In the genomic region with DNA sequence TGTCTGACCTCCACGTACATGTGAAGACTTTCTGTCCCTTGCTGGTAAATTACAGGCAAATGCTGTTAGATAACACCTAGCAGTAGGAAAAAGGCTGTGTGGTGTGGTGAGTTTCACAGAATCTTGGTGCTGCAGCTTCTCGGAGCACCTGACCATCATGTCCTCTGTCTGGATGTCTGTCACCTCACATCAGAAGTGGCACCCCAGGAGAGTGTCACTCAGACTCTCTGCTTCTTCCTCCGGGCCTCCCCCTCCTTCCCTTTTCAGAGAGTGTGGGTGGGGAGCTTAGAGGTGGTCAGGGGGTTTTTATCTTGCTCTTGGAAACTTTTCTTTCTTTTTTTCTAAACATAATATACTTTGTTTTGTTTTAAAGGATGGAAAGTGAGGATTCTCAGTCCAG, we compare ENCODE assay signal across 30 mouse cellular contexts. TPM values are rescaled to one million over a fixed set of nuclear protein-coding genes. Genes with fewer than 3 reads are reported as not detected.
DNase-seq lines count a peak whose midpoint lies in the region; ATAC-seq lines count a peak whose summit lies in the region.
"Had no signal": no experiment of that assay in that cellular context is flagged by ENCODE, and none has a peak within 500 bp of the region (broad histone marks: within the 10 kb centered on the region; RNA-seq: fewer than 3 reads in every experiment).

No protein-coding gene starts in this region.

- peak; percentile 61 for DNase-seq in CD4-positive helper T cell, adult 2 months (ENCODE audit: low read depth, low spot score)
- DNase-seq in induced T-regulatory cell, adult 2 months (ENCODE audit: low read depth): peak; percentile 65
- peak; percentile 30 for DNase-seq in splenic B cell, adult 2 months (ENCODE audit: low read depth, low spot score)
- no peak for DNase-seq in layer of hippocampus, adult 9-10 months (ENCODE audit: low spot score)
- no peak for DNase-seq in ovary, postnatal 36 days (ENCODE audit: low spot score)
- no peak for DNase-seq in frontal cortex, postnatal 14 days (ENCODE audit: low spot score in 2 of 2)
- DNase-seq: adrenal gland, adult 8-10 months; adrenal gland, postnatal 25 days; B cell, adult 2 months; cerebellum, adult 11-12 months; cerebellum, adult 8-10 months; cerebellum, postnatal 10 days; cerebellum, postnatal 36 days; embryo, embryonic 11 days; forebrain, postnatal 0 days; gastrocnemius, postnatal 25 days; heart, adult 18-20 months; heart, postnatal 10 days; heart, postnatal 36 days had no signal

- no peaks in the 10 kb centered on the region for H3K27me3 ChIP-seq in splenic B cell, adult 2 months (ENCODE audit: control insufficient read depth, insufficient read depth, low read length, poor library complexity, severe bottlenecking)
- H3K27me3 ChIP-seq: intestine, embryonic 15.5 days had no signal

- H3K36me3 ChIP-seq in splenic B cell, adult 2 months (ENCODE audit: control insufficient read depth, insufficient read depth, low read length, poor library complexity, severe bottlenecking): no peaks in the 10 kb centered on the region
- H3K36me3 ChIP-seq: forebrain, embryonic 10.5 days; heart, embryonic 12.5 days; heart, embryonic 15.5 days; intestine, embryonic 15.5 days had no signal

- ATAC-seq in CD4-positive, CD25-positive, alpha-beta regulatory T cell, adult 4 months: peak; percentile 34
- ATAC-seq: forebrain, embryonic 14.5 days; forebrain, postnatal 0 days; hindbrain, postnatal 0 days; intestine, embryonic 15.5 days had no signal

RNA-seq across cellular contexts. Expression of a gene that starts 11.4 kb away (rescaled TPM):
- 10 to 100 TPM in 1 of 2 experiments, 1 to 10 TPM in 1; 6.8 to 10.5 TPM for polyA plus RNA-seq in CD4-positive, CD25-positive, alpha-beta regulatory T cell, adult 4 months (2017; shearing (Covaris generic))

RNA-seq across cellular contexts. Expression of a gene that starts 34.5 kb away (rescaled TPM):
- polyA plus RNA-seq in CD4-positive, CD25-positive, alpha-beta regulatory T cell, adult 4 months (2017; shearing (Covaris generic)): 10 to 100 TPM; 37.0 to 48.5 TPM

RNA-seq across cellular contexts. Expression of a gene that starts 34.7 kb away (rescaled TPM):
- polyA plus RNA-seq in CD4-positive, CD25-positive, alpha-beta regulatory T cell, adult 4 months (2017; shearing (Covaris generic)): 1 to 10 TPM; 4.0 to 9.2 TPM

RNA-seq across cellular contexts. Expression of a gene that starts 35.3 kb away (rescaled TPM):
- polyA plus RNA-seq in CD4-positive, CD25-positive, alpha-beta regulatory T cell, adult 4 months (2017; shearing (Covaris generic)): 100 to 1,000 TPM; 139 to 161 TPM

RNA-seq across cellular contexts. Expression of a gene that starts 53.4 kb away (rescaled TPM):
- polyA plus RNA-seq in CD4-positive, CD25-positive, alpha-beta regulatory T cell, adult 4 months (2017; shearing (Covaris generic)): 1 to 10 TPM; 3.9 to 4.7 TPM
- polyA plus RNA-seq: brain, embryonic 14.5 days; cortical plate, adult 2 months; frontal cortex, adult 2 months; gonadal fat pad, adult 2 months had no signal

Comparison
In these comparisons a context has a peak if more than half of its experiments do, and no peak if none do; other contexts are left out.
1. DNase-seq: peak in CD4-positive helper T cell, adult 2 months (single experiment), induced T-regulatory cell, adult 2 months (single experiment) and splenic B cell, adult 2 months (single experiment); none in layer of hippocampus, adult 9-10 months (single experiment), ovary, postnatal 36 days (single experiment) and frontal cortex, postnatal 14 days (0 of 2).